Mouse (Mus musculus) C2C12 (cell line): ENCODE data around the gene Rras2.

Source experiments
- CEBPB ChIP-seq: IDR thresholded peaks from one replicate; pipeline ENCODE4 v1.6.1; 2011; ENCODE audit warnings: low read depth, mild to moderate bottlenecking, control low read depth, moderate library complexity
- CTCF ChIP-seq: IDR thresholded peaks from one replicate; pipeline ENCODE4 v1.5.1; 2011; ENCODE audit not compliant: control insufficient read depth, insufficient read depth, insufficient read length
- MAX ChIP-seq: IDR thresholded peaks from one replicate; pipeline ENCODE4 v1.6.1; 2011; ENCODE audit warnings: mild to moderate bottlenecking, control low read depth
- MYOD1 ChIP-seq: IDR thresholded peaks from one replicate; pipeline ENCODE4 v1.6.1; 2011; ENCODE audit warnings: low read depth; ENCODE audit not compliant: control insufficient read depth, insufficient read length
- MYOG ChIP-seq: IDR thresholded peaks from one replicate; pipeline ENCODE4 v1.6.1; 2011; ENCODE audit not compliant: control insufficient read depth, insufficient read length; ENCODE audit errors: extremely low read depth
- USF1 ChIP-seq: IDR thresholded peaks from one replicate; pipeline ENCODE4 v1.6.1; 2011; ENCODE audit warnings: low read depth, mild to moderate bottlenecking, control low read depth, moderate library complexity

DNA sequence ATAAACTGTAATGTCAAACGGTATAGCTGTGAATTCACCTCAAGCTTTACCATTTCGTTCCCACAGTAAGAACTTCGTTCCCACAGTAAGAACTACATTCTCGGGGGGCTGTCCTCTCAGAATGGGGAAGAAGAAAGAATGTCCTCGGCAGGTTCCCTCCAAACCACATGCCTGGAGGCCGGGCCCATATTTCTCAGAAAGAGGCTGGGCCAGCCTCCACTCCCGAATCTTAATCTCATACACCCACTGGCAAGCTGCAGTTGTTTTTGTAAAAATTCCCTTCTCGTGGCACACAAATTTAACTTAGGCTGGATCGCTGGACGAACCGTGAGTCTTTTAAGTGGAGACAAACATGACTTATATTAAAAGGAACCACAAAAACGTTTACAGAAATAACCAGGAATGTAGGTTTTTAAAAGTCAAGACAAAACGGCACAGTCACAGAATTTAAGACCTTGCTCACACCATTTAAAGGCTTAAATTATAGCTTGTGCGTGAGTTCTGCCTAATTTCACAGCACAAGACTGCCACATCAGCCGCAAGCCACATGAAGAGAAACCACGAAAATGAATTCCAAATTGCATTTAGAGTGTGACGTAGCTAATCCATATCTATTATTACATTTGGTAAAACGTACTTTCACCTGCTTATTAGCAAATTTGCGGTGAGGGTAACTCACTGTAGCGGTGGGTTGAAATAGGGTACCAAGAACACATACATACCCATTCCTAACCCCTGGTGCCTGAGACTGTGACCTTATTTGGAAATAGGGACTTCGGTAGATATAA is 35.8 kb downstream of the Rras2 start:
- TF ChIP-seq CTCF, result no peak
- no peak for TF ChIP-seq MYOG
- TF ChIP-seq MAX, result no peak
- no peak for TF ChIP-seq CEBPB
- TF ChIP-seq MYOD1, result no peak
- TF ChIP-seq USF1, result no peak
